Mouse (Mus musculus) erythroblast, embryonic 14.5 days (primary cell): ENCODE measurements around the gene Fam193b.

ENCODE experiments used
- GATA1 ChIP-seq: IDR thresholded peaks from 2 replicates; pipeline ENCODE4 v1.6.1; 2012; ENCODE audit warnings: low read length, inconsistent platforms, mixed read lengths
- TAL1 ChIP-seq: IDR thresholded peaks from 3 replicates; pipeline ENCODE4 v1.6.1; 2012; ENCODE audit warnings: low read length, inconsistent platforms, mixed read lengths

DNA sequence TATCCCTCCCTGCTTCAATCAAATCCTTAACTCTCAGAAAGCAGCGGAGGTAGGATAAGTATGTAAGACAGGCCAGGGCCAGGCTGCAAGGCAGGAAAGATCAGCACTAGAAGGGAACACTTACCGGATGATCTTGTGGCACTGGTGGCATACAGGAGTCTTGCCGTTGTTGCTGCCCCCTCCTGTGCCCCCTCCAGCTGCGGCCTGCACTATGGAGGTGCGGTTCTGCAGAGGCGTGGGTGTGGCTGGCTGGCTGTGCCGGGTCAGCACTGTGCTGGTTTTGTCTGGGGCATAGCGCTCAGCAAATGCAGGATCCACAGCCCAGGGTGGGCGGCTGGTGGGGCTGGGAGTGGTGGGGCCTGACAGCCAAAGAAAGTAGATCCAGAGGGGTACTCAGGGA is 65.1 kb downstream of the Fam193b start:
- TF ChIP-seq GATA1 (no peak), TAL1 (no peak)
